Mouse (Mus musculus) bone marrow macrophage, adult 2 months (primary cell): ENCODE results near the gene Hinfp.

Source experiments
- CTCF ChIP-seq: IDR thresholded peaks from 2 replicates; pipeline ENCODE4 v1.5.1; 2012; ENCODE audit warnings: low read depth, mild to moderate bottlenecking, low read length, moderate library complexity
- POLR2A ChIP-seq: IDR thresholded peaks from 2 replicates; pipeline ENCODE4 v1.6.1; 2012; ENCODE audit warnings: mild to moderate bottlenecking, low read depth, low read length, borderline replicate concordance

- TF ChIP-seq CTCF (no peak), POLR2A (no peak)
Measured at GRCm38 (mm10) chr9:44330736-44331135, 25.3 kb upstream of the Hinfp start.
